Mouse (Mus musculus) hindbrain, embryonic 13.5 days (tissue): ENCODE data around the gene Nsd1. TPM values are rescaled to one million over a fixed set of nuclear protein-coding genes. Genes with fewer than 3 reads are reported as not detected.
"Not testable (repeated sequence)": the region's sequence is repeated elsewhere in the genome, so short reads cannot be mapped to it uniquely, and the experiment has no call there.

Experiments
- ATAC-seq: fragments of 200-750 bp; cut with Nextera tagmentation; 2 replicates; pipeline ENCODE4 v1.8.0; 2017; ENCODE audit warnings: moderate TSS enrichment; ENCODE audit not compliant: low FRiP score
- H3K27ac ChIP-seq: fragments of 300-500 bp; sonication (generic); 2 replicates; pipeline ENCODE4 v1.5.1; 2015; ENCODE audit warnings: inconsistent platforms, mild to moderate bottlenecking, moderate library complexity
- H3K27me3 ChIP-seq: fragments of 300-500 bp; sonication (generic); 2 replicates; pipeline ENCODE4 v1.6.1; 2015; ENCODE audit warnings: mild to moderate bottlenecking, inconsistent platforms
- H3K36me3 ChIP-seq: fragments of 300-500 bp; sonication (generic); 2 replicates; pipeline ENCODE4 v1.6.1; 2015; ENCODE audit warnings: mild to moderate bottlenecking, inconsistent platforms
- H3K4me1 ChIP-seq: fragments of 300-500 bp; sonication (generic); replicated peaks from 2 replicates; pipeline ENCODE4 v1.6.1; 2015; ENCODE audit warnings: inconsistent platforms
- H3K4me2 ChIP-seq: fragments of 300-500 bp; sonication (generic); 2 replicates; pipeline ENCODE4 v1.6.1; 2015; ENCODE audit warnings: inconsistent platforms, mild to moderate bottlenecking, moderate library complexity
- H3K4me3 ChIP-seq: fragments of 300-500 bp; sonication (generic); 2 replicates; pipeline ENCODE4 v1.5.1; 2015; ENCODE audit warnings: mild to moderate bottlenecking, inconsistent platforms
- H3K9ac ChIP-seq: fragments of 300-500 bp; sonication (generic); 2 replicates; pipeline ENCODE4 v1.6.1; 2015; ENCODE audit warnings: mild to moderate bottlenecking, inconsistent platforms
- H3K9me3 ChIP-seq: fragments of 300-500 bp; sonication (generic); 2 replicates; pipeline ENCODE4 v1.6.1; 2016; ENCODE audit warnings: inconsistent platforms
- WGBS: fragments of 180-500 bp; shearing (Covaris S2); methylation state at CpG from one replicate; pipeline ENCODE4 v1.1.7; 2015; 5-methylcytosine and 5-hydroxymethylcytosine counted together
- polyA plus RNA-seq: library from polyadenylated mRNA; unstranded; fragments of >200 nt; fragmentation: Nextera tagmentation; extraction: Ambion mirVana; gene quantifications from 2 replicates; pipeline ENCODE4 v1.2.1, GENCODE M21; 2015

Gene Nsd1
- polyA plus RNA-seq, 1 experiment from 2014 or later: 70.7 TPM

GRCm38 (mm10) chr13:55176265-55176664 lies 33.3 kb upstream of the Nsd1 start:
- Histone ChIP-seq H3K4me2 (no peak overlapping the region), H3K9me3 (no peaks in the 10 kb centered on the region), H3K27me3 (0 out of 2 replicates have a peak, but pooled peaks cover 2% of the 10 kb centered on the region), H3K27ac (no peak overlapping the region), H3K36me3 (no peaks in the 10 kb centered on the region), H3K4me1 (peaks cover 16% of the 10 kb centered on the region), H3K9ac (no peak overlapping the region), H3K4me3 (no peak overlapping the region)
- ATAC-seq: no peak
- 93% methylated on average over 6 of the region's 6 CpGs for WGBS

- Histone ChIP-seq H3K27ac (no peak overlapping the region), H3K36me3 (no peaks in the 10 kb centered on the region), H3K4me2 (no peak overlapping the region), H3K9ac (no peak overlapping the region), H3K27me3 (0 out of 2 replicates have a peak, but pooled peaks cover 2% of the 10 kb centered on the region), H3K4me3 (no peak overlapping the region), H3K9me3 (no peaks in the 10 kb centered on the region), H3K4me1 (peaks cover 8% of the 10 kb centered on the region; the same call in 1 of the 2 replicates)
- WGBS: 65% methylated on average over 4 of the region's 4 CpGs
- ATAC-seq: no peak
Measured at GRCm38 (mm10) chr13:55177903-55178496, 31.6 kb upstream of the Nsd1 start.

- no peaks in the 10 kb centered on the region for H3K9me3 ChIP-seq
- no peaks in the 10 kb centered on the region for H3K36me3 ChIP-seq
- no peak for ATAC-seq
- peaks cover 8% of the 10 kb centered on the region; the same call in 1 of the 2 replicates for H3K4me1 ChIP-seq
- H3K4me2 ChIP-seq: no peak overlapping the region
- no peak overlapping the region for H3K9ac ChIP-seq
- H3K27me3 ChIP-seq: 0 out of 2 replicates have a peak, but pooled peaks cover 4% of the 10 kb centered on the region
- 39% methylated on average over 2 of the region's 2 CpGs for whole genome bisulfite sequencing
- H3K27ac ChIP-seq: no peak overlapping the region
- H3K4me3 ChIP-seq: no peak overlapping the region
Measured at GRCm38 (mm10) chr13:55178556-55178955, 31.0 kb upstream of the Nsd1 start.

- no peak for ATAC-seq
- no peaks in the 10 kb centered on the region for H3K9me3 ChIP-seq
- H3K4me1 ChIP-seq: peaks cover 8% of the 10 kb centered on the region; the same call in 1 of the 2 replicates
- no peaks in the 10 kb centered on the region for H3K36me3 ChIP-seq
- no peak overlapping the region for H3K27ac ChIP-seq
- H3K4me2 ChIP-seq: no peak overlapping the region
- no peak overlapping the region for H3K4me3 ChIP-seq
- no peak overlapping the region for H3K9ac ChIP-seq
- 0 out of 2 replicates have a peak, but pooled peaks cover 4% of the 10 kb centered on the region for H3K27me3 ChIP-seq
- WGBS: 96% methylated on average over 3 of the region's 3 CpGs
Measured at GRCm38 (mm10) chr13:55179591-55179990, 30.0 kb upstream of the Nsd1 start.

- peaks cover 8% of the 10 kb centered on the region; the same call in 1 of the 2 replicates for H3K4me1 ChIP-seq
- no peak overlapping the region for H3K9ac ChIP-seq
- H3K4me2 ChIP-seq: peak overlapping the region; percentile 53
- 69% methylated on average over 2 of the region's 2 CpGs for WGBS
- no peaks in the 10 kb centered on the region for H3K36me3 ChIP-seq
- peak; percentile 34; the same call in 1 of the 2 replicates for ATAC-seq
- H3K4me3 ChIP-seq: no peak overlapping the region
- H3K27me3 ChIP-seq: 0 out of 2 replicates have a peak, but pooled peaks cover 4% of the 10 kb centered on the region
- no peaks in the 10 kb centered on the region for H3K9me3 ChIP-seq
- peak overlapping the region; percentile 85; the same call in 1 of the 2 replicates for H3K27ac ChIP-seq
Measured at GRCm38 (mm10) chr13:55181786-55182172, 27.8 kb upstream of the Nsd1 start.

- H3K9me3 ChIP-seq: no peaks in the 10 kb centered on the region
- H3K27ac ChIP-seq: peak overlapping the region; percentile 85
- peak overlapping the region; percentile 53 for H3K4me2 ChIP-seq
- peak overlapping the region; percentile 27 for H3K4me3 ChIP-seq
- H3K27me3 ChIP-seq: 0 out of 2 replicates have a peak, but pooled peaks cover 4% of the 10 kb centered on the region
- H3K9ac ChIP-seq: peak overlapping the region; percentile 57
- 4% methylated on average over 23 of the region's 23 CpGs for WGBS
- no peaks in the 10 kb centered on the region for H3K36me3 ChIP-seq
- ATAC-seq: peak; percentile 52
- H3K4me1 ChIP-seq: peaks cover 8% of the 10 kb centered on the region; the same call in 1 of the 2 replicates
Measured at GRCm38 (mm10) chr13:55182173-55182894, 27.2 kb upstream of the Nsd1 start.

- ATAC-seq: no peak
- 85% methylated on average over 6 of the region's 6 CpGs for WGBS
- H3K4me3 ChIP-seq: no peak overlapping the region
- no peaks in the 10 kb centered on the region for H3K9me3 ChIP-seq
- H3K27ac ChIP-seq: no peak overlapping the region
- no peaks in the 10 kb centered on the region for H3K36me3 ChIP-seq
- H3K4me2 ChIP-seq: no peak overlapping the region
- H3K4me1 ChIP-seq: peaks cover 8% of the 10 kb centered on the region; the same call in 1 of the 2 replicates
- H3K9ac ChIP-seq: no peak overlapping the region
- 0 out of 2 replicates have a peak, but pooled peaks cover 4% of the 10 kb centered on the region for H3K27me3 ChIP-seq
Measured at GRCm38 (mm10) chr13:55183382-55183781, 26.2 kb upstream of the Nsd1 start.

- not testable (repeated sequence) for H3K36me3 ChIP-seq, H3K9ac ChIP-seq, H3K4me3 ChIP-seq, H3K27ac ChIP-seq, H3K27me3 ChIP-seq, ATAC-seq, H3K9me3 ChIP-seq, H3K4me2 ChIP-seq
- 38% methylated on average over 3 of the region's 9 CpGs for WGBS
- H3K4me1 ChIP-seq: peaks cover 20% of the 10 kb centered on the region
Measured at GRCm38 (mm10) chr13:55187062-55187461, 22.5 kb upstream of the Nsd1 start.

- peak overlapping the region; percentile 49 for H3K4me3 ChIP-seq
- peak overlapping the region; percentile 76 for H3K4me2 ChIP-seq
- WGBS: 4% methylated on average over 12 of the region's 12 CpGs
- no peak; the same call in 1 of the 2 replicates for ATAC-seq
- peak overlapping the region; percentile 81 for H3K9ac ChIP-seq
- H3K36me3 ChIP-seq: no peaks in the 10 kb centered on the region
- H3K9me3 ChIP-seq: no peaks in the 10 kb centered on the region
- H3K27me3 ChIP-seq: no peaks in the 10 kb centered on the region
- peak overlapping the region; percentile 96 for H3K27ac ChIP-seq
- peaks cover 14% of the 10 kb centered on the region for H3K4me1 ChIP-seq
Measured at GRCm38 (mm10) chr13:55189531-55190107, 20.0 kb upstream of the Nsd1 start.

GRCm38 (mm10) chr13:55190121-55190868 lies 19.3 kb upstream of the Nsd1 start:
- Histone ChIP-seq H3K4me2 (peak overlapping the region; percentile 76), H3K36me3 (no peaks in the 10 kb centered on the region), H3K9me3 (no peaks in the 10 kb centered on the region), H3K27ac (peak overlapping the region; percentile 96), H3K4me1 (peaks cover 14% of the 10 kb centered on the region), H3K9ac (peak overlapping the region; percentile 81), H3K27me3 (no peaks in the 10 kb centered on the region), H3K4me3 (peak overlapping the region; percentile 49)
- peak; percentile 100 for ATAC-seq
- 3% methylated on average over 34 of the region's 34 CpGs for WGBS

- ATAC-seq: no peak
- Histone ChIP-seq H3K27ac (no peak overlapping the region), H3K9ac (no peak overlapping the region), H3K36me3 (no peaks in the 10 kb centered on the region), H3K4me2 (no peak overlapping the region), H3K27me3 (no peaks in the 10 kb centered on the region), H3K9me3 (no peaks in the 10 kb centered on the region), H3K4me1 (peaks cover 14% of the 10 kb centered on the region), H3K4me3 (no peak overlapping the region)
- 86% methylated on average over 5 of the region's 5 CpGs for WGBS
Measured at GRCm38 (mm10) chr13:55191535-55191934, 18.0 kb upstream of the Nsd1 start.

- not testable (repeated sequence) for H3K9me3 ChIP-seq, H3K27ac ChIP-seq, H3K4me3 ChIP-seq, H3K36me3 ChIP-seq, H3K4me1 ChIP-seq, H3K27me3 ChIP-seq, H3K9ac ChIP-seq, H3K4me2 ChIP-seq, ATAC-seq
- 84% methylated on average over 4 of the region's 4 CpGs for whole genome bisulfite sequencing
Measured at GRCm38 (mm10) chr13:55202758-55203157, 6.8 kb upstream of the Nsd1 start.
